Mouse (Mus musculus): ENCODE data around the gene Tbck.

The Tbck gene

DNA sequence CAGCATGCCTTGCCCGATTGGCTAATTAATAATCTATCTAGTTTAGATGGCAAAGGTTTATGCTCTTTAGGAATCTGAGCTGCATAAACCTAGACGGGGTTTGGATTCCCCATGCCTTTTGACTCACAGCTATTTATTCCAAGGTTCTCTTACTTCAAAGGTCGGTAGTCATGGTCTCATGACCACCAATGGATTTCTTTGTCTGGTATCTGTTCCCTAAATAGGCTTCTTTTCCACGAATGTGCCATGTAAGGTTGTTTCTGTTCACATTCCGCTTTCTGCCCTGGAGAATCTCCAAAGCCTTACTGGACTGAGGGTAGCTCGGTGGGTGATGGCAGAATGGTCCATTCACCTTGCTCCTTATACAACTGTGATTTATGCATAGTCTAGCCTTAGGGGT, 186.1 kb downstream of the Tbck start:
- TF ChIP-seq POU5F1 (IDR thresholded peaks at IDR 0.05; ENCODE audit: borderline replicate concordance, low read length), result no peak
- no peak for TF ChIP-seq CTCF (conservative IDR thresholded peaks at IDR 0.05; ENCODE audit: low read length)
- no peak for TF ChIP-seq NANOG (IDR thresholded peaks at IDR 0.05; ENCODE audit: borderline replicate concordance, low read length)
- H3K4me3 ChIP-seq (replicated peaks; ENCODE audit: low read length), result no peak overlapping the region
- H3K4me1 ChIP-seq (replicated peaks; ENCODE audit: low read depth, low read length), result no peaks in the 10 kb centered on the region
- H3K36me3 ChIP-seq (ENCODE audit: insufficient read depth, low read length), result no peaks in the 10 kb centered on the region
- peaks cover 4% of the 10 kb centered on the region; the same call in 1 of the 2 replicates for H3K27me3 ChIP-seq (ENCODE audit: insufficient read depth, low read length)
- H3K9me3 ChIP-seq (ENCODE audit: low read length), result no peaks in the 10 kb centered on the region

DNA sequence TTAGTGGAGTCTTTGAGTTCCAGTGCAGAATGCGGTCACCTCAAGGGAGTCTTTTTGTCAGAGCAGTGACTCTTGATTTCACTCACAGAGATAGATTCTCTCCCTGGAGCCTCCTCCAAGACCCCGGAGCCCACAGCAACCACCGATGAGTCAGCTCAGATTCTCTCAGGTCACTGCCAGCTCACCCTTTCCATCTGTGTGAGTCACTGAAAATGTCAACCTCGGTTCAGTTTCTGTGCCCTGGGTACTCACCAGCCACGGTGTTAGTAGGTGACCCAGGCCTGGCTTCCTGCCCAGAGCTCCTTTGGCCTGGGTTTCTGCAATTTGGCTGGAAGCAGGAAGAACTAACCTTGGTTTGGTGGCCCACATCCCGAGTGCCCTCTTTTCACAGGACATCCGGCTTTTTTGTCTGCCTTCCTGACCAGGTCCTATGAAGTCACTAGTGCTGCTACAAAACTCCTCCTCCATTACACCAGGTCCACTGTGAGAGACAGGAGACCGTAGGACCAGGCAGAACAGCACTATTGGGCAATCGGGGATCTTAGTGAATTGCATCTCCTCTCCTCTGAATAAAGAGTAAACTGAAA, 187.5 kb downstream of the Tbck start:
- Histone ChIP-seq H3K4me1 (replicated peaks; ENCODE audit: low read depth, low read length) (peaks cover 7% of the 10 kb centered on the region; the same call in 1 of the 2 replicates), H3K4me3 (replicated peaks; ENCODE audit: low read length) (no peak overlapping the region), H3K9me3 (ENCODE audit: low read length) (no peaks in the 10 kb centered on the region), H3K27me3 (ENCODE audit: insufficient read depth, low read length) (0 out of 2 replicates have a peak, but pooled peaks cover 4% of the 10 kb centered on the region), H3K36me3 (ENCODE audit: insufficient read depth, low read length) (no peaks in the 10 kb centered on the region)
- TF ChIP-seq POU5F1 (IDR thresholded peaks at IDR 0.05; ENCODE audit: borderline replicate concordance, low read length), result no peak
- TF ChIP-seq NANOG (IDR thresholded peaks at IDR 0.05; ENCODE audit: borderline replicate concordance, low read length), result no peak
- no peak for TF ChIP-seq CTCF (conservative IDR thresholded peaks at IDR 0.05; ENCODE audit: low read length)

DNA sequence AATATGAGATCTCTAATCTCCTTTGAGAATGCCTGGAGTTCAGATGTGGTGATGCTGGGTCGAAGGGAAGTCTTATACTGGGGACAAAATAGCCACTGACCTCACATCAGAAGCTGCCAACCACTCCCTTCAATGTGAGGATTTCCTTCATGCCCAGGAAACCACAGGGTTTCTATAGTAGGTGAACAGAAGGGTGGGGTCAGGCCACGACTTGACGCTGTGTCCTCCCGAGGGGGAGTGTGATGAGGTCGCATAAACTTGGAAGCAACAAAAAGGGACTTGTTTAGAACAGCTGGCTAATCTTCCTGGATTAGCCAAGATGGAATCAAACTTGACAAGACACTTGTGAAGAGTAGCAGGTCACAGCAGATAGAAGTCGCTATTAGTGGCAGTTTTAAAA, 189.3 kb downstream of the Tbck start:
- no peak for TF ChIP-seq POU5F1 (IDR thresholded peaks at IDR 0.05; ENCODE audit: borderline replicate concordance, low read length)
- TF ChIP-seq CTCF (conservative IDR thresholded peaks at IDR 0.05; ENCODE audit: low read length), result no peak
- no peak for TF ChIP-seq NANOG (IDR thresholded peaks at IDR 0.05; ENCODE audit: borderline replicate concordance, low read length)
- Histone ChIP-seq H3K4me3 (replicated peaks; ENCODE audit: low read length) (no peak overlapping the region), H3K9me3 (ENCODE audit: low read length) (no peaks in the 10 kb centered on the region), H3K36me3 (ENCODE audit: insufficient read depth, low read length) (no peaks in the 10 kb centered on the region), H3K4me1 (replicated peaks; ENCODE audit: low read depth, low read length) (peaks cover 17% of the 10 kb centered on the region), H3K27me3 (ENCODE audit: insufficient read depth, low read length) (0 out of 2 replicates have a peak, but pooled peaks cover 4% of the 10 kb centered on the region)

DNA sequence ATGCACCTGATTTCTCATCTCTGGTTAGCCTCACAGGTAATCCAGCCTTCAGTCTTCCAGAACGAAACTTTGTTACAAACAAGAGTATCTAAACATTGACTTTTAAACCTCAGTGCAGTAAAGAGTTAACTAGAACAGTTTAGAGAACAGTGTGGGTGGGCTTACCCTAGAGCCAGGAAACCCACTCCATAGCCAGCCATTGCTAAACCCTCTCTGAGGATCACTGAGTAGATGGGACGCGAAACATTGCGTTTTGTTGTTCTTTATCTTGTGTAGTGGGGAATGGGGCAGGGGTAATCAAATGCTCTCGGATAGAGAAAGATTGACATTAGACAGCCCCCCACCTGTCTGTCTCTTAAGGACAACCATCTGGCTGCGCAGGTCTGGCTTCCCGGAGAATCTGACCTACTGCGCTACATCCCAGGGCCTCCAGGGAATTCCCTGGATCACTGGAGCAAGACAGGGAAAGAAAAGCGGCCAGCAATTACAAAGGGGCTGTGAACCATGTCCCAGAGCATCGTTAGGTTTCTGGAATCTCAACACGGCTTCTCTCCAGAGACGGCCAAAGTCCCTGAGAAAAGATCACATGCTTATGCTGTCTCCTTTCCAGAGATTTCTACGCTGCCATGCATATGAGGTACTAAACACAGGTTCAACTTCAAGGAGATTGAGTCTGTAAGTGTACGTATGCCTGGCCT, 192.2 kb downstream of the Tbck start:
- TF ChIP-seq POU5F1 (IDR thresholded peaks at IDR 0.05; ENCODE audit: borderline replicate concordance, low read length) (no peak), NANOG (IDR thresholded peaks at IDR 0.05; ENCODE audit: borderline replicate concordance, low read length) (no peak), CTCF (conservative IDR thresholded peaks at IDR 0.05; ENCODE audit: low read length) (no peak)
- Histone ChIP-seq H3K9me3 (ENCODE audit: low read length) (no peaks in the 10 kb centered on the region), H3K4me3 (replicated peaks; ENCODE audit: low read length) (no peak overlapping the region), H3K36me3 (ENCODE audit: insufficient read depth, low read length) (no peaks in the 10 kb centered on the region), H3K4me1 (replicated peaks; ENCODE audit: low read depth, low read length) (peaks cover 17% of the 10 kb centered on the region), H3K27me3 (ENCODE audit: insufficient read depth, low read length) (0 out of 2 replicates have a peak, but pooled peaks cover 4% of the 10 kb centered on the region)

DNA sequence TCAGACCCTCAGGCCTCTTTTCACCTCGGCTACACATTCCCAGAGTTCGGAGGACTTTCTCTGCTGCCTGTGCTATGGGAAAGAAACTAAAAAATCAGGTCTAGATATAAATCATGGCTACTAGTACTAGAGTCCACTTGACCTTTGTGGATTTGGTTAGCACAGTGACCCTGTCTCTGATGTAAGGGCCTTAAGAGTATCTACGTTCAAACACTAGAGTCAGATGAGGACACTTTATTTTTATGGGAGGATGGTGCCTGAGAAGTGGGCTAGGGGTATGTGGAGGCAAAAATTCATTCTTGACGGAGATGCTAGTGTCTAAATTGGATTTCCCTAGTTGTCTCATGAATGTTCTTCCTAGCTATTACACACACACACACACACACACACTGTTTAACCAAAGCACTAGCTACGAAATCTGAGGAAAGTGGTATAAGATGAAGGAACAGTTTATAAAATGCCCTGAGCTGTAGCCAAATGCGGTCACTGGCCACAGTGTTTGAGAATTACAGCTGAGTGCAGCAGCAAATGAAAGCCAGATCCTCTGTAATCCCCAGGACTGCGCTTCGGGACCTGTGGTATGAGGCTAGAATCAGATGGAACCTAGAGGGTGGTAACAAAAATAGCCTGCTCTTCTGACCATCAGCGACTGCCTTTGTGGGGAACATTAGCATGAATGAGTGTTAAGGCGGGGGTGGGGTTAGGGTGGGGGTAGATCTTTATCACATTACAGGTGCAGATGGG, 193.2 kb downstream of the Tbck start:
- H3K4me3 ChIP-seq (replicated peaks; ENCODE audit: low read length), result no peak overlapping the region
- H3K36me3 ChIP-seq (ENCODE audit: insufficient read depth, low read length), result no peaks in the 10 kb centered on the region
- H3K9me3 ChIP-seq (ENCODE audit: low read length), result no peaks in the 10 kb centered on the region
- H3K27me3 ChIP-seq (ENCODE audit: insufficient read depth, low read length), result no peaks in the 10 kb centered on the region
- peaks cover 17% of the 10 kb centered on the region for H3K4me1 ChIP-seq (replicated peaks; ENCODE audit: low read depth, low read length)
- no peak for TF ChIP-seq NANOG (IDR thresholded peaks at IDR 0.05; ENCODE audit: borderline replicate concordance, low read length)
- TF ChIP-seq POU5F1 (IDR thresholded peaks at IDR 0.05; ENCODE audit: borderline replicate concordance, low read length), result no peak
- no peak for TF ChIP-seq CTCF (conservative IDR thresholded peaks at IDR 0.05; ENCODE audit: low read length)

DNA sequence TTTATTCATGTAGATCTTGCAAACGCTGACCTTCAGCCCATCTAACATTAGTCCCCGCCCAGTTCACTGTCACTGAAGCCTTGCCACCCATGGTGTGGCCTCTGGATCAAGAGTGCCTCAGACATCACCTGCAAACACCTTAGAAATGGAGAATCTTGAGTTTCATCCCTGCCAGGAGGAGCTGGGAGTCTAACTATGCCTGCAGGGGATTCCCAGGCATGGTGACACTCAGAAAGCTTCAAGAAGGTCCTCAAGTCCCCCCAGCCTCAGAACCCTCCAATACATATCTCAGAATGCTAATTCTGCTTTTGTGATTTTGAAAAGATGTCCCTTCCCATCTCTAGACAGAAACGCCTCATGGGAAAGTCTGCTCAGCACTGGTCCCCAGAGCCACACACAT, 196.4 kb downstream of the Tbck start:
- Histone ChIP-seq H3K4me3 (replicated peaks; ENCODE audit: low read length) (no peak overlapping the region), H3K27me3 (ENCODE audit: insufficient read depth, low read length) (no peaks in the 10 kb centered on the region), H3K9me3 (ENCODE audit: low read length) (no peaks in the 10 kb centered on the region), H3K4me1 (replicated peaks; ENCODE audit: low read depth, low read length) (peaks cover 17% of the 10 kb centered on the region), H3K36me3 (ENCODE audit: insufficient read depth, low read length) (no peaks in the 10 kb centered on the region)
- TF ChIP-seq CTCF (conservative IDR thresholded peaks at IDR 0.05; ENCODE audit: low read length), result no peak

DNA sequence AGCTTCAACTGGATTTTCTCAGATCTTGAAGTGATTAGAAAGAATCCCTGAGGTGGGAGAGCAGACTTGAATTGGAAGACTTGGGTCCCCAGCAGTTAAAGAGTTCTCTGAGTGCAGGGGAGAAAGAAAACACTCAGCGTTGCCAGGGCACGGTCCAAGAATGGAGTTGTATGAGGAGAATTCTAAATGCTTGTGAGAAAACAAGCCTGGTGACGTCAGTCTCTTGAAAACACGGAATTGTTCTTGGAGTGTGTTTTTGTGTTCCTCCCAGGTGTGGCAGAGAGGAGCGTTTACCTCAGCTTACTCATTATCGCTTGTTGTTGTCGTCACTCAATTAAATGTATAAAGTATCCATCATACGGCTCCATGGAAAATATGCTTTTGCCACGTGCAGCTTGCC, 196.9 kb downstream of the Tbck start:
- Histone ChIP-seq H3K4me3 (replicated peaks; ENCODE audit: low read length) (no peak overlapping the region), H3K36me3 (ENCODE audit: insufficient read depth, low read length) (no peaks in the 10 kb centered on the region), H3K27me3 (ENCODE audit: insufficient read depth, low read length) (no peaks in the 10 kb centered on the region), H3K4me1 (replicated peaks; ENCODE audit: low read depth, low read length) (peaks cover 15% of the 10 kb centered on the region), H3K9me3 (ENCODE audit: low read length) (no peaks in the 10 kb centered on the region)
- TF ChIP-seq CTCF (conservative IDR thresholded peaks at IDR 0.05; ENCODE audit: low read length) (no peak), NANOG (IDR thresholded peaks at IDR 0.05; ENCODE audit: borderline replicate concordance, low read length) (no peak), POU5F1 (IDR thresholded peaks at IDR 0.05; ENCODE audit: borderline replicate concordance, low read length) (no peak)

DNA sequence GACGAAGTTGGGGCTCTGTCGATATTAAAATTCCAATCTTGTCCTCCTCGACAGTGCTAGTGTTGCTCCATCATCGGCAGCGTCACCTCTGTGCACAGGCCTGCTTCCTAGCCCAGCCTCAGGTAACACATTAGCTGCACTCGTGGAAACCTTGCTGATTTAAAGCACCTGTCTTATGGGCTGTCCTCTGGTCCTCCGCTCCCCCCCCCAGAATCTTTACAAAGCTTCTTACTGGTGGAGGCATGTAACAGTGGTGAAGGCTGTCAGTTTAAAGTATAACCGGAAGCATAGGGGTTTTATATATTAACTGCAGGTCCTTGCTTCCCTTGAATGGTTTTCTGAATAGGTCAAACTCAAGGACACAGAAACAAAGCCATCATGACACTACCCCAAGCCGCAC, 199.3 kb downstream of the Tbck start:
- Histone ChIP-seq H3K27me3 (ENCODE audit: insufficient read depth, low read length) (no peaks in the 10 kb centered on the region), H3K4me3 (replicated peaks; ENCODE audit: low read length) (no peak overlapping the region), H3K36me3 (ENCODE audit: insufficient read depth, low read length) (no peaks in the 10 kb centered on the region), H3K4me1 (replicated peaks; ENCODE audit: low read depth, low read length) (no peaks in the 10 kb centered on the region), H3K9me3 (ENCODE audit: low read length) (no peaks in the 10 kb centered on the region)
- no peak for TF ChIP-seq NANOG (IDR thresholded peaks at IDR 0.05; ENCODE audit: borderline replicate concordance, low read length)
